Mouse (Mus musculus) kidney, embryonic 15.5 days (tissue): ENCODE measurements around the gene Kcnh8. TPM values are rescaled to one million over a fixed set of nuclear protein-coding genes. Genes with fewer than 3 reads are reported as not detected.

ENCODE experiments used
- ATAC-seq: fragments of 200-750 bp; cut with Nextera tagmentation; replicated peaks from 2 replicates; pipeline ENCODE4 v1.8.0; 2017; ENCODE audit warnings: moderate TSS enrichment; ENCODE audit not compliant: low FRiP score
- H3K27ac ChIP-seq: fragments of 300-500 bp; sonication (generic); 2 replicates; pipeline ENCODE4 v1.5.1; 2015; ENCODE audit warnings: mild to moderate bottlenecking, inconsistent platforms
- H3K27me3 ChIP-seq: fragments of 300-500 bp; sonication (generic); 2 replicates; pipeline ENCODE4 v1.6.1; 2015; ENCODE audit warnings: inconsistent platforms
- H3K36me3 ChIP-seq: fragments of 300-500 bp; sonication (generic); 2 replicates; pipeline ENCODE4 v1.6.1; 2015; ENCODE audit warnings: inconsistent platforms
- H3K4me1 ChIP-seq: fragments of 300-500 bp; sonication (generic); 2 replicates; pipeline ENCODE4 v1.6.1; 2015; ENCODE audit warnings: inconsistent platforms
- H3K4me2 ChIP-seq: fragments of 300-500 bp; sonication (generic); 2 replicates; pipeline ENCODE4 v1.6.1; 2015; ENCODE audit warnings: moderate library complexity, mild to moderate bottlenecking, inconsistent platforms
- H3K4me3 ChIP-seq: fragments of 300-500 bp; sonication (generic); replicated peaks from 2 replicates; pipeline ENCODE4 v1.5.1; 2015; ENCODE audit warnings: mild to moderate bottlenecking, inconsistent platforms
- H3K9ac ChIP-seq: fragments of 300-500 bp; sonication (generic); 2 replicates; pipeline ENCODE4 v1.6.1; 2015; ENCODE audit warnings: mild to moderate bottlenecking, inconsistent platforms
- H3K9me3 ChIP-seq: fragments of 300-500 bp; sonication (generic); replicated peaks from 2 replicates; pipeline ENCODE4 v1.6.1; 2016; ENCODE audit warnings: inconsistent platforms
- WGBS: fragments of 180-500 bp; shearing (Covaris S2); methylation state at CpG from one replicate; pipeline ENCODE4 v1.1.7; 2015; ENCODE audit warnings: mixed read lengths; 5-methylcytosine and 5-hydroxymethylcytosine counted together
- polyA plus RNA-seq: library from polyadenylated mRNA; unstranded; fragments of >200 nt; fragmentation: Nextera tagmentation; extraction: Ambion mirVana; gene quantifications from 2 replicates; pipeline ENCODE4 v1.2.1, GENCODE M21; 2015

Gene Kcnh8
- 0.44 and 0.78 TPM in 2 replicates for polyA plus RNA-seq

DNA sequence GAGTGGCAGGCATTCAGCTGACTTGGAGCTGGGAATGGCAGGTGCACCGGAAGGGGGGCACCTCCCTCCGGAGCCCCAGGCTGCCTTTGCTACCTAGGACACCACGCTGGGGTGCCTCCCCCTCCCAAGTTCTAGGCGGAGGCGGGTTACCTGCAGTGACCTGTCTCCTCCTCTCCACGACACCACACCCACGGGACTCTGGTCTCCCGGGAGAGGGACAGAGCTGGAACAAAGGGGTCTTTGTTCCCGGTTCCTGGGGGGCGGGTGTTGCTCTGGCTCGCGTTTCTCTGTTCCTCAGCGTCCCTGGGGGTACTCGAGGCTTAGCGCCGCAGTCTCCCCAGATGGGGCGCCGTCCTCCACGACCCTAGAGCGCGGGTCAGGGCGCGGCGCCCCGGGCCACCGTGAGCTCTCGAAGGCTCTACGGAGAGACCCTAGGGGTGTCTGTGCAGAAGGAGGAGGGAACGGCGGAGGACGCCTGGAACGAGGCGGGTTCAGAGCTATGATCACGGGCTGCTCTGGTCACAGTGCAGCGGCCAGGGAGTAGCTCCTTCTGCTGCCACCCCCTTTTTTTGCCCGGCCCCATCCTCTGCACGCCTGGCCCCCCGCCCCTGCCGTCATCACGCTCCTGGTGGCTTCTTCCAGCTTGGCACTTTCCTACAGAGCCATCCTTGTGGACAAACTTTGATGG is at the start of gene Kcnh8:
Gene Kcnh8 (plus strand): TSS at position 617 of the 688 bp plus-strand sequence.
- WGBS: under 1% methylated on average over 40 of the region's 40 CpGs
- Histone ChIP-seq H3K9me3 (no peaks in the 10 kb centered on the region), H3K36me3 (no peaks in the 10 kb centered on the region), H3K4me3 (peak within 1 kb of the TSS; percentile 49), H3K4me2 (peak within 1 kb of the TSS; percentile 73), H3K9ac (peak within 1 kb of the TSS; percentile 27; the same call in 1 of the 2 replicates), H3K4me1 (peaks cover 10% of the 10 kb centered on the region), H3K27me3 (peaks cover 31% of the 10 kb centered on the region), H3K27ac (peak within 1 kb of the TSS; percentile 74; the same call in 1 of the 2 replicates)
- ATAC-seq: peak; percentile 52

DNA sequence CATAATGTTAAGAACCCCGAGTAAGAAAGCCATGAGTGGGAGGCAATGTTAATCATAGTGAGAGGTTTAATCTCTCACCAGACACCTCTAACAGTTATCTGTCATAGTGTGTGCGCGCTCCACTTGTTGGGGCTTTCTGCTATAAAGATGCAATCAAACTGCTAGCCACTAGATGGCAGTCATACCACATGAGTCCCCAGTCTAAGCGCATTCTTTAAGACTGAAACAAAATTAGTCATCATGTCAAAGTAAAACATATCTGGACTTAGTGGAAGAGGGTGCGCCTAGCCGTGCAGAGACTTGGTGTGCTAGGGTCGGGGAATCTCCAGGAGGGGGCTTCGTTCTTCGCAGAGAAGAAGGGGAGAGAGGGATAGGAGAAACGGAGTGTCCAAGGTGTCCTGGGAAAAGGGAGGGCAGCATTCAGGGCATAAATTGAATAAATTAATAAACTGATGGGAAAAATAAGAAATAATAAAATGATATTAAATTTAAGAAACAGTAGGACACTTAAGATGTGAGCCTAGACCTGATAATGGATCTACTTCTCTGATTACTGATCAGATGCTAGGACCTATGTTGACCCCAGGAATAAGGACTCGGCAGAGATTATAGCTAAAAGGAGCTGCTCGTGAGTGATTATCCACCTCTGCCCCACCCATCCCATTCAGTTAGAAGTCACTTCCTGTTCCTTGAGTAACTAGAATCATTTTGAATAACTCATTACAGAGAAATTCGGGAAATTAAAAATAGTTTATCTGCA is 42.4 kb upstream of the Kcnh8 start:
- Histone ChIP-seq H3K9me3 (no peaks in the 10 kb centered on the region), H3K27ac (no peak overlapping the region), H3K4me1 (no peaks in the 10 kb centered on the region), H3K4me2 (no peak overlapping the region), H3K27me3 (no peaks in the 10 kb centered on the region), H3K9ac (no peak overlapping the region), H3K36me3 (no peaks in the 10 kb centered on the region), H3K4me3 (no peak overlapping the region)
- 31% methylated on average over 13 of the region's 13 CpGs for WGBS
- ATAC-seq: peak; percentile 83

DNA sequence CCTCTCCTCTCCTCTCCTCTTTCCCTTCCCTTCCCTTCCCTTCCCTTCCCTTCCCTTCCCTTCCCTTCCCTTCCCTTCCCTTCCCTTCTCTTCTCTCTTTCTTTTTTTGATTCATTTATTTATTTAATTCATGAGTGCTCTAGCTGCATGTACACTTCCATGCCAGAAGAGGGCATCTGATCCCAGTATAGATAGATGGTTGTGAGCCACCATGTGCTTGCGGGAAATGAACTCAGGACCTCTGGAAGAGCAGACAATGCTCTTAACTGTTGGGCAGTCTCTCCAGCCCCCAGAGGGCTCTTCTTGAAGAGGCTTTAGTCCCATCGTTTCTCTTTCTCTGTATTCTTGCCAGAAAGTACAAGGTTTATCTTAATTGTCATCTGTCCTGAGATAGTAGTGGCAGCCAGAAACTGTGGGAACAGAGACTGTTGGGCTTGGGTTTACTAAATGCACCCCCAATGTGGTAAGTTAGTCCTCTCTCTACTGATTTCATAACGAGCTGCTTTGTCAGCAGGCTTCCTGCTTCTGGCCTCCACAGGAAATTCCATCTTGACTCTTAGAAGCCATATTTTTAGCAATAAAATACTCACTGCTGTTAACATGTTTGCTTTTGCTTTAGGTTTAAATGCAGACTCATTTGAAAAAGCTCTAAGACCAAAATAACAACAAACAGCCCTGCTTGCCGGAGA is 36.9 kb upstream of the Kcnh8 start:
- Histone ChIP-seq H3K9ac (no peak overlapping the region), H3K4me2 (no peak overlapping the region), H3K4me1 (no peaks in the 10 kb centered on the region), H3K36me3 (no peaks in the 10 kb centered on the region), H3K4me3 (no peak overlapping the region), H3K27ac (no peak overlapping the region), H3K9me3 (no peaks in the 10 kb centered on the region), H3K27me3 (no peaks in the 10 kb centered on the region)
- WGBS: 40% methylated on average over 4 of the region's 4 CpGs
- no peak for ATAC-seq

DNA sequence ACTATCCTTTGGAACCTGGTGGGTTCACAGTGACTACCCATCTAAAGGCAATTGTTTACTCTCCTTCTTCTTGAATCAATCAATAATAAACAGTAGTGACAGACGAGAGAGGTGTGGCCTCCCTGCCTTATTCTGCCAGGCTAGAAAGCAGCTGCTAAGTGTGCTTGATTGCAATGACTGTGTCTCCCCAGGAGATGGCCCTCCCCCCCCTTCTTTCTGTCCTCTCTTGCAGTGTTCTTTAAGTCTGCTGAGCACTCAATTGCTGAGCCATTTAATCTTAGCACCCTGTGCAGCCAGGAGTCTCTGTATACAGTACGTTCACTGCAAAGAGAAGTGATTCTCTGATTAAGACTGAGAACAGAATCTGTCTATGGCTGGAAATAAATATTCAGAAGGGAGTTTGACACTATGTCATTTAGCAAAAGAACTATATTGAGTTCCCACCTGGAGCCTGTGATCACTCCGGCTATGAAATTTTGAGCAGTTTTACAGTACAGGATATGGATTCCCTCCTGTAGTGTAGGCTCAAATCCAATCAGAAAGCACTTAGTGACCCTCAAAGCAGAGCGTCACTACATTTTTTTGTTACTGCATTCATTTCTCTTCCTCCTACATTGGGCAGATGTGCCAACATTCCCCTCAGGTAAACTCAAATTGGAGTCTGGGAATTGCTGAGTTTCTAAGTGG is 32.8 kb upstream of the Kcnh8 start:
- H3K4me3 ChIP-seq: no peak overlapping the region
- 76% methylated on average over 4 of the region's 4 CpGs for WGBS
- H3K9me3 ChIP-seq: no peaks in the 10 kb centered on the region
- H3K9ac ChIP-seq: no peak overlapping the region
- no peak for ATAC-seq
- no peak overlapping the region for H3K4me2 ChIP-seq
- no peak overlapping the region for H3K27ac ChIP-seq
- H3K36me3 ChIP-seq: no peaks in the 10 kb centered on the region
- H3K27me3 ChIP-seq: no peaks in the 10 kb centered on the region
- H3K4me1 ChIP-seq: no peaks in the 10 kb centered on the region

DNA sequence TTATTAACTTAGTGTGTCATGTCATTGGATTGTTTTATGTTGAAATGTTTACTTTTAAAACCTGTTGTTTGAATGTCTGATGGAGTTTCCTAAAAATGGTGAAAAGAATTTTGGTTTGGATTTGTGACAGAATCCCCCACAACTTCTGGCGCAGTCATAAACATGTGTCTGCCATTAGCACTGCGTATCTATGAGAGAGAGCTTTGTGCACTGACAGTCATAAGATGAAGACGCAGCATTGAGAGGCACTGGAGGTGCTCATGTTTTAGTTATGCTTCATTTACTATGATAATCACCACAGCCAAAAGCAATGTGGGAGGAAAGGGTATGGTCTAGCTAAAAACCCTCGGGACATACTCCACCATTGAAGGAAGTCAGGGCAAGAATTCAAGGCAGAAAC is 30.3 kb upstream of the Kcnh8 start:
- Histone ChIP-seq H3K4me2 (no peak overlapping the region), H3K4me1 (no peaks in the 10 kb centered on the region), H3K9ac (no peak overlapping the region), H3K27me3 (no peaks in the 10 kb centered on the region), H3K36me3 (no peaks in the 10 kb centered on the region), H3K27ac (no peak overlapping the region), H3K4me3 (no peak overlapping the region), H3K9me3 (no peaks in the 10 kb centered on the region)
- ATAC-seq: no peak
- WGBS: 69% methylated on average over 4 of the region's 4 CpGs

DNA sequence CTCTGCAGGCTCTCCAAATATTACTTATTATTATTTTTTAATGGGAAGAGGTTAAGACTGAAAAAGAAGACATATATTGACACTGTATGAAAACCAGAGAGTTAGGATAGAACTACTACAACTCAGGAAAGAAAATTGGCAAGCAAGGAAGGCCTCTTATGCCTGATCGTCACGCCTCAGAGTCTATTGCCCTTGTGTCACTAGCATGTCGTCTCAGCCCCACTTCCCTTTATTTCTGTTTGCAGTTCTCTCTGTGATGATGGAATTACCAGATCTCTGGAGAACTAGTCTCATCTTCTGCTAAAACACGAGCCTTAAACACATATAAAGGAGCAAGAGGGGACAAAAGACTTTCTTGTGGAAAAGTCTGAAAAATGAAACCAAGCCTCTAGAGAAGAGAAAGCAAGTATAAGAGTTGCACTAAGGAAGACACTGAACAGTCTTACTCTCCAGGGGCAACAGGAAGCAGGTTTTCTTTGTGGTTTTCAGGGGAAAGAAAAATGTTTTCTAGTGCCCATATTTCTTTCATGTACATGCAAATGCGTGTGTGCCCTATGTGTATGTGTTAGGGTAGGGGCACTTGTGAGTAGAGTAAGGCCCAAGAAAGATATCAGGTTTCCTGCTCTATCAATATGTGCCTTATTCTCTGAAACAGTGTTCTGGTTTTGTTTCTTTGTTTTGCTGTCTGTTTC is 10.9 kb upstream of the Kcnh8 start:
- H3K4me2 ChIP-seq: no peak overlapping the region
- H3K4me3 ChIP-seq: no peak overlapping the region
- H3K9ac ChIP-seq: no peak overlapping the region
- H3K36me3 ChIP-seq: no peaks in the 10 kb centered on the region
- H3K27ac ChIP-seq: no peak overlapping the region
- ATAC-seq: no peak
- no peaks in the 10 kb centered on the region for H3K9me3 ChIP-seq
- peaks cover 1% of the 10 kb centered on the region; the same call in 1 of the 2 replicates for H3K27me3 ChIP-seq
- WGBS: 63% methylated on average over 5 of the region's 5 CpGs
- H3K4me1 ChIP-seq: no peaks in the 10 kb centered on the region

DNA sequence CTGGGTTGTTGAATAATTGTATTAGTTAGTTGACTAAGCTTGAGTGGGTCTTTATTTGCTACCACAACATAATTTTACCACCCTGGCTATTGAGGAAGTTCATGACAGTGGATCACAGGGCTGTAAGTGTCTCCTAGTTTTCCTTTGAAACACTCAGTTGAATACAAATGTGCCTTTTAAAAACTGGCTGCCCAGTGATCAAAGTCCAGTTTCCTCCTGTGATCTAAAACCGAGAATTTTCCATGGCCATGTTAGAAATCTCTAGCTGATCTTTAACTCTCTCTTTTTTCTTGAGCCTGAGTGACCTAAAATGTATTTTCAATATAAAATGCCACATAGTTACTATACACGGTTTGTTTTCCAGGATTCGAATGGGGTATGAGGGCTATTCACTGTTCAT is 3.4 kb upstream of the Kcnh8 start:
- H3K4me2 ChIP-seq: no peak overlapping the region
- WGBS: 51% methylated on average over 3 of the region's 3 CpGs

DNA sequence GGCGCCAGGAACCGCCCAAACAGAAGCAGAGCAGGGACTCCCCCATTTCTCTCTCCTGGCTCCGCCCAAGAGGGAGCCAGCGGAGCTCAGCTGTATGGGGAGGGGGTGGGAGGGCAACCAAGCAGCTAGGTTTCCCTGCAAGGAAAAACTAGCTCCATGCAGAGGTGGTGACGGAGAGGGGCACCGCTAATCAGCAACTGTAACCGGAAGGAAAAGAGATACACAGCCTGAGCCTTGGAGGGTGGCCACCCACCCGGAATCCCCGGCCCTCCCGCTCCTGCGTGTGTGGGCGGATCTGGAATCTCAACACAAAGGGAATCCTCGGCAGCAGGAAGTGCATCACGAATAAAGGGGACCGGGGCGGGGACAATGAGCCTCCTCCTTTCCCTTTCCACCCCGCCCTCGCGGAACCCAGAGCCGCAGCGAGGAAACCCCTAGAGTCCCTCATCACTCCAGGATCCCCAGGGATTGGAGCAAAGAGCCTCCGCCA is 1.6 kb upstream of the Kcnh8 start:
- peak overlapping the region; percentile 73 for H3K4me2 ChIP-seq
- peaks cover 10% of the 10 kb centered on the region for H3K4me1 ChIP-seq
- H3K4me3 ChIP-seq: peak overlapping the region; percentile 49
- ATAC-seq: peak; percentile 86
- no peaks in the 10 kb centered on the region for H3K36me3 ChIP-seq
- H3K9ac ChIP-seq: peak overlapping the region; percentile 27; the same call in 1 of the 2 replicates
- under 1% methylated on average over 22 of the region's 22 CpGs for WGBS
- H3K27ac ChIP-seq: peak overlapping the region; percentile 74
- H3K27me3 ChIP-seq: peaks cover 35% of the 10 kb centered on the region
- no peaks in the 10 kb centered on the region for H3K9me3 ChIP-seq

More for the DNA sequence above, 3.4 kb upstream of the Kcnh8 start:
- Histone ChIP-seq H3K4me1 (peaks cover 10% of the 10 kb centered on the region), H3K4me3 (no peak overlapping the region), H3K27me3 (peaks cover 33% of the 10 kb centered on the region), H3K9ac (no peak overlapping the region), H3K9me3 (no peaks in the 10 kb centered on the region), H3K36me3 (no peaks in the 10 kb centered on the region), H3K27ac (no peak overlapping the region)
- ATAC-seq: no peak

DNA sequence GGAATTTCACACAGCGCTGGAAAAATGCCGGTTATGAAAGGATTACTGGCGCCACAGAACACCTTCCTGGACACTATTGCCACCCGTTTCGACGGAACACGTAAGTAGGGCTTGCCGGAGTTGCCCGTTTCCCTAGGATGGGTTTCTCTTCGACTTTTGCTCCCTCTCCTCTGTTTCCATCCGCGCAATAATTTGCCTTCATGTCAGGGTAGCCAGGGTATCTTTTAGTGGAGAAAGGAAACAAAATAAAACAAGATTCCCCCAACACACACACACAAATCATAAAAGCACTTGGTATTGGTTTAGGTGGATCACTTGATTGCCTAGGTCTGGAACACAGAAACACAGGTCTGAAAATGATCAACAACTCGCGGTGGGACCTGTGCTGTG is 267 bp downstream of the Kcnh8 start:
- H3K36me3 ChIP-seq: no peaks in the 10 kb centered on the region
- no peak overlapping the region for H3K9ac ChIP-seq
- H3K27ac ChIP-seq: no peak overlapping the region
- 3% methylated on average over 14 of the region's 14 CpGs for WGBS
- no peak for ATAC-seq
- H3K4me3 ChIP-seq: peak overlapping the region; percentile 49
- peaks cover 31% of the 10 kb centered on the region for H3K27me3 ChIP-seq
- peak overlapping the region; percentile 73 for H3K4me2 ChIP-seq
- no peaks in the 10 kb centered on the region for H3K9me3 ChIP-seq
- H3K4me1 ChIP-seq: peaks cover 10% of the 10 kb centered on the region

DNA sequence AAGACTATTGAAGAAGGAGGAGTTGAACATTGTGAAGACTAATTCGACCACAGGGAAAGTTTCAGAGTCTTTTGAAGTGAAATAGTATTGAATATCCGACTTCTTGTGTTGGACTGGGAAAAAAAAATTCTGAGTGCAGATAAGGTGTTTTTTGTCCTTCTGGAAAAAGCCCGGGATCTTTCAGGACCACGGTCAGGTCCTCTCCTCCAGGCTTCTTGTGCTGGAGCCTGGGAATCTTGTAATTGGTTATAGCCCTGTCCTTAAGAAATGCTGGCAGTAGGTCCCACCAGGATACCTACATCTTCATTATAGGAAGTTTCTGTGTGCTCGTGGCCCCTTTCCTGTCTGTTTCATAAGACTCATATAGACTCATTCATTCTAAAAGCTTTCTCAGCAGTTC is 902 bp downstream of the Kcnh8 start:
- no peak for ATAC-seq
- 3% methylated on average over 5 of the region's 5 CpGs for WGBS
- H3K9ac ChIP-seq: no peak overlapping the region
- H3K4me3 ChIP-seq: peak overlapping the region; percentile 49; the same call in 1 of the 2 replicates
- H3K4me1 ChIP-seq: peaks cover 10% of the 10 kb centered on the region
- H3K36me3 ChIP-seq: no peaks in the 10 kb centered on the region
- peak overlapping the region; percentile 73 for H3K4me2 ChIP-seq
- H3K27ac ChIP-seq: no peak overlapping the region
- peaks cover 31% of the 10 kb centered on the region for H3K27me3 ChIP-seq
- H3K9me3 ChIP-seq: no peaks in the 10 kb centered on the region

DNA sequence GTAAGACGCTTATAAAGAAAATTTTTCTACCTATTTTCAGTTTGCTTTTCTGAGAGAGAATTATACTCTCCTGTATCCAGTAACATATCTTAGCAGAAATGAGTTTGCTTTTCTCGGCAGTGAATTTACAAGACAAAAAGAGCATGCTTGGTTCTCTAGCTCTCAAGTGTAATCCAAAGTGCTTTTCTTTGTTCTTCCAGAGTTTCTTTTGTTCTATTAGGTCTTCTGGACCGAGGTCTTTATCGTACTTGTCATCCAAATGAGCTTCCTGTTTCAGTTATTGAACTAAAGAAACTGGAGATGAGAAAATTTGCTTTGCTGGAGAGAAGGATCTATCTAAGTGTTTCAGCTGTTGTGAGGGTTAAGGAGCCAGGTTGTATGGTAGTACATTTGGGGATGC is 8.9 kb downstream of the Kcnh8 start:
- Histone ChIP-seq H3K4me2 (no peak overlapping the region), H3K27ac (no peak overlapping the region), H3K4me3 (no peak overlapping the region), H3K27me3 (no peaks in the 10 kb centered on the region), H3K36me3 (no peaks in the 10 kb centered on the region), H3K9ac (no peak overlapping the region), H3K9me3 (no peaks in the 10 kb centered on the region), H3K4me1 (no peaks in the 10 kb centered on the region)
- WGBS: 76% methylated on average over 4 of the region's 4 CpGs
- ATAC-seq: no peak
